Mouse (Mus musculus) MEL (cell line): ENCODE results near the gene Poll. TPM values are rescaled to one million over a fixed set of nuclear protein-coding genes. Genes with fewer than 3 reads are reported as not detected.
A peak's percentile ranks its signal among the peaks of the same experiment; 100 is the strongest.

Experiments
- DNase-seq: peaks from one replicate; pipeline ENCODE4 v3.0.0; 2011; ENCODE audit warnings: low read depth, low spot score
- H3K27ac ChIP-seq: 2 replicates; pipeline ENCODE4 v1.5.1; 2012; ENCODE audit warnings: low read depth, mild to moderate bottlenecking, control low read depth, low read length, moderate library complexity; ENCODE audit not compliant: control insufficient read depth
- H3K27me3 ChIP-seq, 2 experiments: fragments of 150-350 bp in 1 of 2; sonication (generic) in 1 of 2; 2 replicates each; pipeline ENCODE4 v1.6.1; 2012; ENCODE audit warnings: low read length in 2 of 2, mild to moderate bottlenecking in 2 of 2, improper control_type of control experiment in 1 of 2, moderate library complexity in 1 of 2; ENCODE audit not compliant: insufficient read depth in 2 of 2, control insufficient read depth in 1 of 2
- H3K36me3 ChIP-seq, 2 experiments: 2 replicates each; pipeline ENCODE4 v1.6.1; 2012 to 2014; ENCODE audit warnings: low read length in 2 of 2, improper control_type of control experiment in 1 of 2, inconsistent platforms in 1 of 2, mild to moderate bottlenecking in 1 of 2; ENCODE audit not compliant: insufficient read depth in 2 of 2, control insufficient read depth in 1 of 2
- H3K4me1 ChIP-seq, 2 experiments: fragments of 150-350 bp in 1 of 2; sonication (generic) in 1 of 2; 2 replicates each; pipeline ENCODE4 v1.6.1; 2012; ENCODE audit warnings: low read length in 2 of 2, improper control_type of control experiment in 1 of 2, mild to moderate bottlenecking in 1 of 2; ENCODE audit not compliant: insufficient read depth in 2 of 2, control insufficient read depth in 1 of 2
- H3K4me3 ChIP-seq, 2 experiments: fragments of 150-350 bp in 1 of 2; sonication (generic) in 1 of 2; 2 replicates each; pipeline ENCODE4 v1.5.1; 2012; ENCODE audit warnings: low read depth in 2 of 2, low read length in 2 of 2, mild to moderate bottlenecking in 2 of 2, moderate library complexity in 2 of 2, control low read depth in 1 of 2, improper control_type of control experiment in 1 of 2; ENCODE audit not compliant: control insufficient read depth in 1 of 2, insufficient read depth in 1 of 2
- H3K79me2 ChIP-seq: 2 replicates; pipeline ENCODE4 v1.6.1; 2012; ENCODE audit warnings: mild to moderate bottlenecking, low read length, moderate library complexity; ENCODE audit not compliant: control insufficient read depth, poor library complexity, insufficient read depth
- H3K9ac ChIP-seq: 2 replicates; pipeline ENCODE4 v1.6.1; 2012; ENCODE audit warnings: low read depth, mild to moderate bottlenecking, control low read depth, low read length, moderate library complexity; ENCODE audit not compliant: control insufficient read depth, poor library complexity, severe bottlenecking
- H3K9me3 ChIP-seq: fragments of 150-350 bp; sonication (generic); replicated peaks from 2 replicates; pipeline ENCODE4 v1.6.1; 2012; ENCODE audit warnings: mild to moderate bottlenecking, low read length, improper control_type of control experiment, moderate library complexity; ENCODE audit not compliant: insufficient read depth
- CTCF ChIP-seq, 3 experiments: IDR thresholded peaks in 2 of 3; conservative IDR thresholded peaks in 1 of 3; 2 replicates each; pipeline ENCODE4 v1.5.1; 2011 to 2012; ENCODE audit warnings: low read length in 3 of 3, low read depth in 2 of 3, mild to moderate bottlenecking in 2 of 3, improper control_type of control experiment in 1 of 3, inconsistent platforms in 1 of 3, mixed read lengths in 1 of 3, moderate library complexity in 1 of 3; ENCODE audit not compliant: control insufficient read depth in 1 of 3, insufficient read depth in 1 of 3, poor library complexity in 1 of 3, severe bottlenecking in 1 of 3
- E2F4 ChIP-seq: IDR thresholded peaks from 2 replicates; pipeline ENCODE4 v1.6.1; 2011; ENCODE audit warnings: low read depth, low read length, improper control_type of control experiment, borderline replicate concordance
- EP300 ChIP-seq, 2 experiments: IDR thresholded peaks; 2 replicates each; pipeline ENCODE4 v1.6.1; 2011; ENCODE audit warnings: improper control_type of control experiment in 2 of 2, low read length in 2 of 2, low read depth in 1 of 2, mild to moderate bottlenecking in 1 of 2
- ETS1 ChIP-seq: IDR thresholded peaks from 2 replicates; pipeline ENCODE4 v1.6.1; 2012; ENCODE audit warnings: low read depth, mild to moderate bottlenecking, inconsistent platforms, low read length, improper control_type of control experiment, moderate library complexity
- HCFC1 ChIP-seq: IDR thresholded peaks from 2 replicates; pipeline ENCODE4 v1.6.1; 2012; ENCODE audit warnings: low read depth, mild to moderate bottlenecking, inconsistent platforms, low read length, improper control_type of control experiment, moderate library complexity
- MAFK ChIP-seq: IDR thresholded peaks from 2 replicates; pipeline ENCODE4 v1.6.1; 2011; ENCODE audit warnings: low read depth, mild to moderate bottlenecking, low read length, improper control_type of control experiment, borderline replicate concordance
- MAX ChIP-seq: IDR thresholded peaks from 2 replicates; pipeline ENCODE4 v1.6.1; 2011; ENCODE audit warnings: low read length, improper control_type of control experiment
- MEF2A ChIP-seq: IDR thresholded peaks from 2 replicates; pipeline ENCODE4 v1.6.1; 2014; ENCODE audit warnings: low read depth, mild to moderate bottlenecking, inconsistent platforms, low read length, improper control_type of control experiment; ENCODE audit not compliant: poor library complexity, insufficient replicate concordance, severe bottlenecking; ENCODE audit errors: extremely low read depth
- NELFE ChIP-seq: IDR thresholded peaks from 2 replicates; pipeline ENCODE4 v1.6.1; 2011; ENCODE audit warnings: low read depth, low read length, improper control_type of control experiment
- NRF1 ChIP-seq: IDR thresholded peaks from 2 replicates; pipeline ENCODE4 v1.6.1; 2014; ENCODE audit warnings: low read depth, mild to moderate bottlenecking, inconsistent platforms, low read length, improper control_type of control experiment, moderate library complexity; ENCODE audit not compliant: poor library complexity, insufficient read depth, severe bottlenecking
- POLR2A ChIP-seq, 2 experiments: IDR thresholded peaks; 2 replicates each; pipeline ENCODE4 v1.6.1; 2011 to 2012; ENCODE audit warnings: low read length in 2 of 2, mild to moderate bottlenecking in 2 of 2, control low read depth in 1 of 2, improper control_type of control experiment in 1 of 2, low read depth in 1 of 2, moderate library complexity in 1 of 2; ENCODE audit not compliant: control insufficient read depth in 1 of 2, insufficient read depth in 1 of 2, poor library complexity in 1 of 2
- SMC3 ChIP-seq: IDR thresholded peaks from 2 replicates; pipeline ENCODE4 v1.6.1; 2011; ENCODE audit warnings: low read depth, low read length, improper control_type of control experiment
- USF1 ChIP-seq: IDR thresholded peaks from 2 replicates; pipeline ENCODE4 v1.6.1; 2014; ENCODE audit warnings: low read depth, mild to moderate bottlenecking, inconsistent platforms, low read length, improper control_type of control experiment, moderate library complexity
- ZNF384 ChIP-seq: IDR thresholded peaks from 2 replicates; pipeline ENCODE4 v1.6.1; 2012; ENCODE audit warnings: low read depth, mild to moderate bottlenecking, inconsistent platforms, low read length, improper control_type of control experiment
- polyA plus RNA-seq, 2 experiments: library from polyadenylated mRNA; stranded (reverse) in 1 of 2; unstranded in 1 of 2; fragments of >175 nt in 1 of 2; fragments of >200 nt in 1 of 2; gene quantifications; 2 replicates each; pipeline versions ENCODE4 v1.2.1 to v1.2.4; 2012; ENCODE audit warnings: low replicate concordance in 2 of 2, low read depth in 1 of 2; ENCODE audit not compliant: insufficient read length in 2 of 2, insufficient read depth in 1 of 2, missing spikeins in 1 of 2
- total RNA-seq: library from RNA; depleted of rRNA; stranded (reverse); fragments of 300-350 nt; gene quantifications from 2 replicates; pipeline ENCODE4 v1.2.3, GENCODE M21; 2012

Gene Poll
- total and polyA plus RNA-seq, 3 experiments = 14.9 to 19.0 TPM; not detected in 1

DNA sequence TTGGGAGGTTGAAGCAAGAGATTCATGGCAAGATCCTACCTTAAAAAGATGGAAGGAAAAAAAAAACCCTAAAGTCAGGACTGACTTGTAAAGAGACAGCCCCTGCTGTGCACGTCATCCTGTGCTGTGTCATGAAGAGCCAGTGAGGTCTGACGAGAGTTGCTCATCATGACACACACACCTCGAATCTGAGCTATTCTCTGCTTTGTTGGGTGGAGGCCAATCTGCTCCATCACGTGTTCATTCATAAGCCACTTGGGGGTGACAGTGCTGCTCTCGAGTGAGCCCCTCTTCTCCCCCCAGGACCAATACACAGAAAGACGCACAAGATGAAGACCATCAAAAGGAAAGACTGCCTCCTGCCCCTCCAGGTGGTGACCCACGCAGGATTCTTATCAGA lies 26.7 kb downstream of the Poll start:
- no peak overlapping the region for H3K9ac ChIP-seq
- TF ChIP-seq ZNF384 = no peak
- peak; percentile 63 for TF ChIP-seq USF1

DNA sequence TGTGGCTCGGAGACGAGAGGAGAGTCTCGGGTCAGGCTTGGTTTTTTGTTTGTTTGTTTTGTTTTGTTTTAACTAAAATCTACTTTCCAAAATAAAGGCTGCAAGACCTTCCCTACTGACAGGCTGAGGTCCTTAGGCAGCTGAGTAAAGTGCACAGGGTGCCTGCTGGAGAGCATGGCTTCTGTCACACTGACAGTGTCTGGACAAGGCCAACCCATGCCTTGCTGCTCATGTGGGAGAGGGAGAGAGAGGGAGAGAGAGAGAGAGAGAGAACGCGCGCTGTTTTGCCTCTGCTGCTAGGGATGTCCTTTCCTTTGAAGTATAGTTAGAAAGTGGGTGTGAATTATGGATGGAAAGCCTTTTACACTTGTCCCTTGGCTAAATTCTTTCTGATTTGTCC lies 28.8 kb downstream of the Poll start:
- peaks cover 0 to 8% of the 10 kb centered on the region in 2 experiments; a peak in 2 of 4 replicates for H3K4me1 ChIP-seq
- H3K9me3 ChIP-seq = no peaks in the 10 kb centered on the region
- no peak for DNase-seq
- H3K4me3 ChIP-seq = no peak overlapping the region
- no peaks in the 10 kb centered on the region for H3K79me2 ChIP-seq
- H3K9ac ChIP-seq = no peak overlapping the region
- H3K27me3 ChIP-seq = no peaks in the 10 kb centered on the region
- H3K36me3 ChIP-seq = no peaks in the 10 kb centered on the region
- TF ChIP-seq MEF2A = no peak
- no peak for TF ChIP-seq HCFC1
- TF ChIP-seq EP300 (IDR thresholded peaks at IDR 0.05; ENCODE audit: low read depth in 1 of 2, low read length in 2 of 2) = no peak
- TF ChIP-seq MAFK = no peak
- no peak for TF ChIP-seq USF1
- no peak for TF ChIP-seq SMC3
- no peak for TF ChIP-seq POLR2A (IDR thresholded peaks at IDR 0.05; ENCODE audit: control insufficient read depth in 1 of 2, insufficient read depth in 1 of 2, low read depth in 1 of 2, low read length in 2 of 2, poor library complexity in 1 of 2)
- TF ChIP-seq ETS1 = no peak
- no peak for TF ChIP-seq NELFE
- no peak for TF ChIP-seq NRF1
- no peak for TF ChIP-seq E2F4
- no peak for TF ChIP-seq MAX
- TF ChIP-seq CTCF (IDR thresholded peaks at IDR 0.05 in 2 of 3, conservative IDR thresholded peaks at IDR 0.05 in 1 of 3; ENCODE audit: control insufficient read depth in 1 of 3, insufficient read depth in 1 of 3, low read depth in 2 of 3, low read length in 3 of 3, poor library complexity in 1 of 3, severe bottlenecking in 1 of 3) = no peak
- H3K27ac ChIP-seq = no peak overlapping the region

More for the DNA sequence above, 26.7 kb downstream of the Poll start:
- Histone ChIP-seq H3K79me2 (no peaks in the 10 kb centered on the region), H3K4me1 (peaks cover 0 to 17% of the 10 kb centered on the region in 2 experiments; a peak in 2 of 4 replicates), H3K9me3 (no peaks in the 10 kb centered on the region), H3K27me3 (no peaks in the 10 kb centered on the region), H3K4me3 (no peak overlapping the region), H3K27ac (no peak overlapping the region), H3K36me3 (peaks cover 0 to 6% of the 10 kb centered on the region in 2 experiments; a peak in 2 of 4 replicates)
- DNase-seq = peak; percentile 26
